Mouse (Mus musculus): ENCODE measurements at regions not wholly inside any gene's neighbourhood (a gene's known extent, or its start where the extent isn't known, plus 50 kb on each side); places are given as distances from the start of the nearest gene placed in this dataset.

DNA sequence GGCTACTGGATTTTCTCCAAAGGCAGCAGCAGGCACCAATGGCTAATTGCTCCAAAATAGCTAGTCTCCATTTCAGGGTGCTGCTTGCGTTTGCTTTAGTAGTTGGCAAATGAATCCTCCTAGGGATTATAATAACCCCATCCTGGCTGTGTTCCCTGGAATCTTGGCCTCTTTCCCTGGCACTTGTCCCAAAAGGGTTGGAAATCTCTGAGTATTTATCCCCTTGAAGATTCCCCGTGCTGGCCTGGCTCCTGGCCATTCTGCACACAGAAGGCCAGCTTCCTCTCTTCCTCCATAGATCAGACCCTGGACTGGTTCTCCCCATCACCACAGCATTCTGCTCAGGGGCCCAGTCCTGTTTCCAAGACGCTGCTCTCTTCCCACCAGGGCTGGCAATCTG, 177.2 kb upstream of the Ntm start:
- WGBS = 18% methylated on average over 3 of the region's 3 CpGs
- DNase-seq (peak; percentile 97), ATAC-seq (peak; percentile 60)
- H3K4me1 ChIP-seq (ENCODE audit: insufficient read depth) = peaks cover 22% of the 10 kb centered on the region
- H3K27ac ChIP-seq (ENCODE audit: low read depth, low read length) = no peak overlapping the region
- H3K9ac ChIP-seq = no peak overlapping the region
- no peaks in the 10 kb centered on the region for H3K9me3 ChIP-seq (ENCODE audit: low read length)
- H3K4me2 ChIP-seq (ENCODE audit: low read depth) = no peak overlapping the region
- no peak overlapping the region for H3K4me3 ChIP-seq (ENCODE audit: low read depth, low read length)
- no peaks in the 10 kb centered on the region for H3K36me3 ChIP-seq (ENCODE audit: insufficient read depth)
- TF ChIP-seq CTCF (IDR thresholded peaks at IDR 0.05; ENCODE audit: low read depth) = no peak
- H3K27me3 ChIP-seq (ENCODE audit: insufficient read depth, low read length) = no peaks in the 10 kb centered on the region

DNA sequence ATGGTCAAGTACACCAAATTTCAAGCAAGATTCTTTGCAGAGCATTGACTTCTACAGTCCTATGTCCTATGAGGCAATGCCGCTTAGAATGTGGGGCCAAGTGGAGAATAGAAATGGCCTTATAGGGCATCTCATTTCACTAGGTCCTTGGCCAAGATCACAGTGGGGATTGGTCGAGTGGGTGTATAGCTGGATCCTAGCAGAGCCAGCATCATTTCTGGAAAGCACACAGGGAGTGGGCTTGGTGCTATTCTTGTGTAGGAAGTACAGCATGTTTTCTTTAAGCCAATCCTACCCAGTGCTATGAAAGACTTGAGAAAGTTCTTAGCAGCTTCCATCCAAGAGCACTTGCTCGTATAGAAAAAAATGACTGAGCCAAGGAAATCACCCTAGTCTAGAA, 178.2 kb upstream of the Ntm start:
- Histone ChIP-seq H3K4me2 (ENCODE audit: low read depth) (no peak overlapping the region), H3K4me3 (ENCODE audit: low read depth, low read length) (no peak overlapping the region), H3K36me3 (ENCODE audit: insufficient read depth) (no peaks in the 10 kb centered on the region), H3K27ac (ENCODE audit: low read depth, low read length) (no peak overlapping the region), H3K9me3 (ENCODE audit: low read length) (no peaks in the 10 kb centered on the region), H3K27me3 (ENCODE audit: insufficient read depth, low read length) (no peaks in the 10 kb centered on the region), H3K9ac (no peak overlapping the region), H3K4me1 (ENCODE audit: insufficient read depth) (peaks cover 22% of the 10 kb centered on the region)
- DNase-seq (no peak), ATAC-seq (no peak)
- no peak for TF ChIP-seq CTCF (IDR thresholded peaks at IDR 0.05; ENCODE audit: low read depth)
- 85% methylated on average over 3 of the region's 3 CpGs for WGBS

DNA sequence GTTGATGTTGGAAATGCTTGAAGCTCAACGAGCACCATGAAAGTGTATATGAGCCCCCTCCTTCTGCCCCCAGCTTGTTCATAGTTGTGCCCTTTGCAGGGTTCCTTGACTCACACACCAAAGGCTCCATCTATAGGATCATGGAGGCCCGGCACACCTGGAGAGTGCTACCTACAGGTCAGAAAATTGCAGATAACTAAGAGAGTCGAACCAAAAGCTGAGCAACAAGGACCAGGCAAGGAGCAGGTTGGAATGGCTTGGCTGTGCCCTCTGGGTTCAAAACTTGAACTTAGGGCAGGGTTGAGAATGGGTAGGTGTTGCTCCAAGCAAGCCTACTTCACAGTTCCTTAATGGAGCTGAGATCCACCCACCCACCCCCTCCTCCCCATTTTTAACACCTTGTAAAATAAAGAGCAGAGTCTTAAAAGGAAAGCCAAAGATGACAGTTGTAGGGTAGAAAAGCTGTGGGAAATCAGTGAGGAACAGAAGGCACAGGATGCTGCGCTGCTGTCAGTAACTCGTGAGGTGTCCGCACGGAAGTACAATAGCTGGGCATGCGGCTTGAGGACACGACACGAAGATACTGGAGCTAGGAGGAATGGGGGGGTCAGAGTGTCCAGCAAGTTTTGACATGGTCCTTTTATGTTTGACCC, 180.0 kb upstream of the Ntm start:
- no peak overlapping the region for H3K4me2 ChIP-seq (ENCODE audit: low read depth)
- 72% methylated on average over 10 of the region's 10 CpGs for WGBS
- no peaks in the 10 kb centered on the region for H3K36me3 ChIP-seq (ENCODE audit: insufficient read depth)
- H3K4me3 ChIP-seq (ENCODE audit: low read depth, low read length) = no peak overlapping the region
- H3K9me3 ChIP-seq (ENCODE audit: low read length) = no peaks in the 10 kb centered on the region
- H3K9ac ChIP-seq = no peak overlapping the region
- TF ChIP-seq CTCF (IDR thresholded peaks at IDR 0.05; ENCODE audit: low read depth) = no peak
- no peak overlapping the region for H3K27ac ChIP-seq (ENCODE audit: low read depth, low read length)
- H3K27me3 ChIP-seq (ENCODE audit: insufficient read depth, low read length) = no peaks in the 10 kb centered on the region
- DNase-seq (no peak), ATAC-seq (no peak)
- H3K4me1 ChIP-seq (ENCODE audit: insufficient read depth) = peaks cover 9% of the 10 kb centered on the region; the same call in 1 of the 2 replicates

DNA sequence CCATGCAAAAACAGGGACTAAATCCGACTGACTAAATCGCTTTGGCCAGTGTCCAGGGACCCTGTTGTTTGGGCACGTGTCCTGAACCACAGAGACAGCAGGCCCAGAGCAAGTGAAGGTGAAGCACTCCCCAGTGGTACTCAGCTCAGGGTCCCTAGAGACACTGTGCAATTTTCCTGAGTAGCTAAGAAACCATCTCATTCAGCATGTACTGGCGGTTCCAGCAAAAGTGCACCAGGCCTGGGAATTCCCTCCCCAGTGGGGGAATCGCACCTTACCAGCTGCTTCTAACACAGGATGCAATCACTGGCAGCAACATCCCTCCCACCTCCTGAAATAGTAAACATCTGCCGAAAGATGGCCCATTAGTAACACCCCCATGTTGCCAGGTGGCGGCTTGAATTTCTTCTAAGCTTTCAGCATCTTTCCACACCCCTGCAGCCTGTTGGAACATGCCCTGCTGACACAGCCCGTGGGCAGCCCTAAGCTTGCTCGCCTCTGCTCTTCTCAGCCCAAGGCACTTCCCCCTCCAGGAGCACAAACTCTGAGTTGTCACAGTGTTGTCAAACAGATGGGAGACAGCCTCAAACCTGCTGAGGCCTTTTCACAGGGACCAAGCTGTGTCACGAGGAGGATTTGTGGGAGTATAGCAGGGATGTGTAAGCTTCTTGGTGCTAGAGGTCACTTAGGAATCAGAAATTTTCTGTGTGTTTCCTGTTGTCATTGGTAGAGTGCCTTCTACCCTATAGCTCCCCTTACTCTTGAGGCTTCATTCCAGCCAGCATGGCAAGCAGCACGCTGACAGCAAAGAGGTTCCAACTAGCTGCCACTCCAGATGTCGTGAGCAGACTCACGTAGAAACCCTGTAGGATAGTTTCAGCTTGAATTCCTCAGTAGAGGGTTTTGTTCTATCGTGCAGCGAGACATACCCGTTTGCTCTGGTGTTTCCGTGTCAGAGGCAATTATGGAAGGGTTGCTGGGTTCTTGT, 186.8 kb upstream of the Ntm start:
- H3K4me2 ChIP-seq (ENCODE audit: low read depth) = no peak overlapping the region
- peaks cover 8% of the 10 kb centered on the region; the same call in 1 of the 2 replicates for H3K4me1 ChIP-seq (ENCODE audit: insufficient read depth)
- ATAC-seq = peak; percentile 47
- H3K27ac ChIP-seq (ENCODE audit: low read depth, low read length) = no peak overlapping the region
- H3K9me3 ChIP-seq (ENCODE audit: low read length) = no peaks in the 10 kb centered on the region
- no peak for DNase-seq
- no peak overlapping the region for H3K9ac ChIP-seq
- H3K27me3 ChIP-seq (ENCODE audit: insufficient read depth, low read length) = no peaks in the 10 kb centered on the region
- TF ChIP-seq CTCF (IDR thresholded peaks at IDR 0.05; ENCODE audit: low read depth) = no peak
- 40% methylated on average over 17 of the region's 17 CpGs for WGBS
- no peak overlapping the region for H3K4me3 ChIP-seq (ENCODE audit: low read depth, low read length)
- H3K36me3 ChIP-seq (ENCODE audit: insufficient read depth) = no peaks in the 10 kb centered on the region

DNA sequence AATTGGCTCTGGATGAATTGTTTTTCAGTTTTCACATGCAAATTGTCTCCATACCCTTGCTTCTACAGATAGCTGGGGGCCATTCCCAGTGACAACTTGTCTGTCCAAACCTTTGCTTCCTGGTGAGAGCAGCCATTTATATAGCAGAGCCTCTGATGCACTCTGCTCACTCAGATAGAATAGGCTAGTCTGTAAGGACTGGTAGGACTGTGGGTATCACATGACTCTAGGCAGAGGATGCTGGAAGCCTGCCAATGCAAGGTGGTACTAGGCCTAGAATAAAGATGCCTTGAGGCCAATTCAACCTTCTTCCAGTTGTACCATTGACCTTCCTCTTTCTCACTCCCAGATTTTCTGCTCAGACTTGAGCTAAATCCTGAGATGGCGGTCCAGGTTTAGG, 188.2 kb upstream of the Ntm start:
- DNase-seq = no peak
- WGBS = 97% methylated on average over 1 of the region's 1 CpGs

DNA sequence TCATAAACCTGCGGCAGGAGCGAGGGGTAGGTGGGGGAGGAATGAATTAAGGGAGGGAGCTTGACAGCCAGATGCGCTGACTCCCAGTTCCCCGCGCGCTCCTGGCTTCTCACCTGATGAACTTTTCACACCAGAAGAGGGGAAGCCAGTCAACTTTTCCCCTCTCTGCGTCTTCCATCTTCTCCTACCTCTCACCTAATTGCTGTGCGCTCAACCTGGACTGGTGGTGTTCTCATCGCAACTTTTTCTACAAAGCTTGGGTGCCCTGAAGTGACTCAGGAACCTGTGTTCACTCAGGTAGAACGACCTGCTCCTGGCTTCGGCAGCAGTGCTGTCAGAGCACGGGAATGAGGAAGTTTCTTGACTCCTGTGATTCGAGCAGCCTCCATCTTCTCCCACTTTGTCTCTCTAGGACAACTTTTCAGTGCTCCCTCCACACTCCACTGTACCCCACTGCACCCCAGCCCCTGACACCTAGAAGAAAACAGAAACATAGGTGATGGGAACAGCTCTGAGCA, 203.4 kb upstream of the Ntm start:
- Histone ChIP-seq H3K4me3 (ENCODE audit: low read depth, low read length) (no peak overlapping the region), H3K9ac (no peak overlapping the region), H3K36me3 (ENCODE audit: insufficient read depth) (no peaks in the 10 kb centered on the region), H3K4me1 (ENCODE audit: insufficient read depth) (no peaks in the 10 kb centered on the region; the same call in 1 of the 2 replicates), H3K27ac (ENCODE audit: low read depth, low read length) (no peak overlapping the region), H3K9me3 (ENCODE audit: low read length) (no peaks in the 10 kb centered on the region), H3K4me2 (ENCODE audit: low read depth) (no peak overlapping the region), H3K27me3 (ENCODE audit: insufficient read depth, low read length) (no peaks in the 10 kb centered on the region)
- no peak for TF ChIP-seq CTCF (IDR thresholded peaks at IDR 0.05; ENCODE audit: low read depth)
- DNase-seq (no peak), ATAC-seq (no peak)
- WGBS = 87% methylated on average over 13 of the region's 13 CpGs

More for the DNA sequence above, 188.2 kb upstream of the Ntm start:
- Histone ChIP-seq H3K4me1 (ENCODE audit: insufficient read depth) (peaks cover 8% of the 10 kb centered on the region; the same call in 1 of the 2 replicates), H3K4me3 (ENCODE audit: low read depth, low read length) (no peak overlapping the region), H3K9ac (no peak overlapping the region), H3K27ac (ENCODE audit: low read depth, low read length) (no peak overlapping the region), H3K36me3 (ENCODE audit: insufficient read depth) (no peaks in the 10 kb centered on the region), H3K9me3 (ENCODE audit: low read length) (no peaks in the 10 kb centered on the region), H3K27me3 (ENCODE audit: insufficient read depth, low read length) (no peaks in the 10 kb centered on the region), H3K4me2 (ENCODE audit: low read depth) (no peak overlapping the region)
- no peak for ATAC-seq
- TF ChIP-seq CTCF (IDR thresholded peaks at IDR 0.05; ENCODE audit: low read depth) = no peak

DNA sequence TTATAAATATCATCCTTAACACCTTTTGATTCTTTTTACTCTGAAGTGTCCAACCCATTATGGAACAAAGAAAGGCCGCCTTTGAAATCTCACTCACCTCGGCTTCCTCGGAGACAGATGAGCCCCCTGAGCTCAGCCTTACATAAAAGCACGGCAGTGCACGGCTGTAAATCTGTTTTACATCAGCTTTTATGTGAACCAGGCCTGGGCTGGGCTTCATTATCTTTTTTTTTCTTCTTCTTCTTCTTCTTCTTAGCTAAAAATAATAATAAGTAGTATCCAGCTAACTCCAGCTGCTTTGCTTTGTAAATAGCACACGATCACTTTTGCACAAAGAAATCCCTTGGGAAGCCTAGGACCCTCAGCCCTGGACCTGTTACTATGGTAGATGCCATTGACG, 204.3 kb upstream of the Ntm start:
- Histone ChIP-seq H3K9ac (no peak overlapping the region), H3K36me3 (ENCODE audit: insufficient read depth) (no peaks in the 10 kb centered on the region), H3K9me3 (ENCODE audit: low read length) (no peaks in the 10 kb centered on the region), H3K4me1 (ENCODE audit: insufficient read depth) (no peaks in the 10 kb centered on the region), H3K27ac (ENCODE audit: low read depth, low read length) (no peak overlapping the region), H3K4me3 (ENCODE audit: low read depth, low read length) (no peak overlapping the region), H3K4me2 (ENCODE audit: low read depth) (no peak overlapping the region), H3K27me3 (ENCODE audit: insufficient read depth, low read length) (no peaks in the 10 kb centered on the region)
- 40% methylated on average over 7 of the region's 7 CpGs for WGBS
- TF ChIP-seq CTCF (IDR thresholded peaks at IDR 0.05; ENCODE audit: low read depth) = no peak
- DNase-seq = no peak
- no peak for ATAC-seq

Measured in forebrain, postnatal 0 days (tissue).